Mouse (Mus musculus) right cerebral cortex, adult 2 months (tissue): ENCODE measurements around the gene Iqsec2.

Experiments used
- DNase-seq, 2 experiments: peaks; one replicate each; pipeline ENCODE4 v3.0.0; 2021 to 2022; ENCODE audit warnings: low spot score in 2 of 2

The Iqsec2 gene

GRCm38 (mm10) chrX:152143941-152144741 is at the start of gene Iqsec2:
Gene Iqsec2, plus strand, starts transcription at chrX:152144268.
- peak in 1 of 2 experiments; percentile 17 for DNase-seq

GRCm38 (mm10) chrX:152097572-152097971 is 46.5 kb upstream of the Iqsec2 start:
- DNase-seq, result no peak

- DNase-seq, result no peak
Observed at GRCm38 (mm10) chrX:152121687-152122086, 22.4 kb upstream of the Iqsec2 start.

GRCm38 (mm10) chrX:152130777-152131176 is 13.3 kb upstream of the Iqsec2 start:
- DNase-seq, result peak; percentile 46 to 48

- no peak for DNase-seq
Observed at GRCm38 (mm10) chrX:152132029-152132428, 12.0 kb upstream of the Iqsec2 start.

GRCm38 (mm10) chrX:152135195-152135594 is 8.9 kb upstream of the Iqsec2 start:
- DNase-seq, result no peak

GRCm38 (mm10) chrX:152144742-152145214 is 710 bp downstream of the Iqsec2 start:
- DNase-seq, result no peak

GRCm38 (mm10) chrX:152146150-152146549 is 2.1 kb downstream of the Iqsec2 start:
- DNase-seq, result peak; percentile 65 to 67

GRCm38 (mm10) chrX:152146691-152147090 is 2.6 kb downstream of the Iqsec2 start:
- no peak for DNase-seq

GRCm38 (mm10) chrX:152147451-152148116 is 3.5 kb downstream of the Iqsec2 start:
- peak; percentile 67 to 75 for DNase-seq

GRCm38 (mm10) chrX:152148706-152149105 is 4.6 kb downstream of the Iqsec2 start:
- no peak for DNase-seq

GRCm38 (mm10) chrX:152151709-152152108 is 7.6 kb downstream of the Iqsec2 start:
- peak in 1 of 2 experiments; percentile 61 for DNase-seq

GRCm38 (mm10) chrX:152158294-152158693 is 14.2 kb downstream of the Iqsec2 start:
- DNase-seq, result no peak

GRCm38 (mm10) chrX:152161404-152161803 is 17.3 kb downstream of the Iqsec2 start:
- DNase-seq, result no peak

GRCm38 (mm10) chrX:152164061-152164460 is 20.0 kb downstream of the Iqsec2 start:
- no peak for DNase-seq

GRCm38 (mm10) chrX:152166161-152166560 is 22.1 kb downstream of the Iqsec2 start:
- no peak for DNase-seq

GRCm38 (mm10) chrX:152168521-152168920 is 24.5 kb downstream of the Iqsec2 start:
- no peak for DNase-seq

GRCm38 (mm10) chrX:152171041-152172026 is 27.3 kb downstream of the Iqsec2 start:
- peak in 1 of 2 experiments; percentile 26 for DNase-seq

- peak in 1 of 2 experiments; percentile 29 for DNase-seq
Observed at GRCm38 (mm10) chrX:152172487-152172935, 28.4 kb downstream of the Iqsec2 start.

GRCm38 (mm10) chrX:152175284-152175683 is 31.2 kb downstream of the Iqsec2 start:
- peak; percentile 56 to 58 for DNase-seq

GRCm38 (mm10) chrX:152177897-152178296 is 33.8 kb downstream of the Iqsec2 start:
- DNase-seq, result no peak
